Mouse (Mus musculus) small intestine, adult 2 months (tissue): ENCODE measurements around the gene Trim2.

ENCODE experiments used
- CTCF ChIP-seq: fragments of 200-500 bp; IDR thresholded peaks from 2 replicates; pipeline ENCODE4 v1.5.1; 2012; ENCODE audit warnings: low read depth, mild to moderate bottlenecking, control low read depth, inconsistent platforms, low read length, moderate library complexity, mixed read lengths; ENCODE audit not compliant: insufficient replicate concordance, insufficient read length; ENCODE audit errors: extremely low read depth
- POLR2A ChIP-seq: fragments of 200-500 bp; IDR thresholded peaks from 2 replicates; pipeline ENCODE4 v1.6.1; 2012; ENCODE audit warnings: low read depth, mild to moderate bottlenecking, control low read depth, inconsistent platforms, low read length, moderate library complexity

DNA sequence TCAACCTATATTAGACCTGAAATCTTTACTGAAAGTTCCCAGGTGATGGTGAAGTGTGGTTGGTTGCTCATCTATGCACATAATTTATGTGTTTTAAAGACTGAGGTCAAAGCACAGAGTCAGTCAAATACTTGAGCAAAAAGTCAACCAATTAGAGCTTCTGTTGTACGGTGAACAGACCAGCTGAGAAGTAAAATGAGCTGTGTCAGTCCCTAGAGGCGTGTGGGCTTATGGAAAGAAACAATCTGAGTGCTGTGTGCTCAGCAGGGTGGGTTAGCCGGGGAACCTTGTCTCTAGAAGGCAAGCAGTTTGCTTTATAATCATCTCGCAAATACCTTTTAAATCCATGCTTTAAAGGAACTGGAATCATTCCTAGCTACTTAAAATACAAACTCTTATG lies 149.7 kb downstream of the Trim2 start:
- no peak for TF ChIP-seq POLR2A
- TF ChIP-seq CTCF = no peak
